Mouse (Mus musculus): ENCODE data around the gene Trappc10.

Gene Trappc10

DNA sequence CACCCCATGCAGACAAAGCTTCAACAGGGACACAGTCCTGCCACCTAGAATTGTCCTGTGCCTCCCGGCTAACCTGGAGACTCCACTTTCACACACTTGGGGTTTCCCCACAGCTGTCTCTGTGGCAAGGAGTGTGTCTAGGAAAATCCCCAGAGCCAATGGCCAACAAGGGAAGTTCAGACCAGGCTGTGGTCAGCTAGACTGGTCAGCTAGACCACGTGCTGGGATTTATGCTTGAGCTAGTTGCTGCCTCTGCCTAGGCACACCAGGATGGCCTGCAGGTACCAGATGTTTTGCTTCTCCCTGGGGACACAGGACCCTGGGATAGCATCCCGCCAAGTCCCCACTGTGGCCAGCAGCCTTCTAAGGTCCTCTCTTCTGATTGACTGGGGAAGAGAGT is 107.2 kb downstream of the Trappc10 start:
- in situ Hi-C loops (cut with MboI; ENCODE audit: unreplicated experiment in 2 of 2) = no loop called here
